ENCODE assay signal across 8 mouse cellular contexts in genomic region chr10:40683092-40683867, GRCm38 (mm10). TPM values are rescaled to one million over a fixed set of nuclear protein-coding genes. Genes with fewer than 3 reads are reported as not detected.
DNase-seq lines count a peak whose midpoint lies in the region; ATAC-seq and TF ChIP-seq lines count a peak whose summit lies in the region.

Gene Mettl24 (plus strand): TSS chr10:40683282.

- TF ChIP-seq CTCF in liver, postnatal 0 days (IDR thresholded peaks at IDR 0.05; ENCODE audit: low read depth) = peak; percentile 71

- H3K9ac ChIP-seq in liver, postnatal 0 days (replicated peaks) = peak within 1 kb of the TSS; percentile 51

- no peaks in the 10 kb centered on the region for H3K9me3 ChIP-seq in liver, postnatal 0 days (ENCODE audit: low read length)

- H3K4me1 ChIP-seq in liver, postnatal 0 days (ENCODE audit: insufficient read depth) = peaks cover 6% of the 10 kb centered on the region

- 1% methylated on average over 42 of the region's 50 CpGs for WGBS in liver, postnatal 0 days (ENCODE audit: insufficient replicate concordance)

- DNase-seq in NIH3T3 (ENCODE audit: low read depth) = peak; percentile 23
- peak; percentile 70 for DNase-seq in cerebellum, adult 8-10 months
- DNase-seq in forelimb bud, embryonic 11.5 days (ENCODE audit: low read depth, low spot score) = peak; percentile 76
- peak; percentile 35 for DNase-seq in heart, postnatal 25 days (ENCODE audit: low spot score)
- DNase-seq in kidney, postnatal 4 days = peak; percentile 90 to 94
- peak; percentile 57 for DNase-seq in liver, postnatal 0 days
- DNase-seq in ovary, postnatal 10 days (ENCODE audit: low spot score) = peak; percentile 56
- DNase-seq in urinary bladder, postnatal 36 days (ENCODE audit: low spot score in 2 of 2) = peak; percentile 55 to 80

- H3K36me3 ChIP-seq in liver, postnatal 0 days (replicated peaks; ENCODE audit: insufficient read depth, low read length) = no peaks in the 10 kb centered on the region

- peak within 1 kb of the TSS; percentile 51 for H3K4me3 ChIP-seq in liver, postnatal 0 days (ENCODE audit: low read depth, low read length)

- intact Hi-C loops in heart, postnatal 25 days (cut with DNase I) = loop anchor here (5.0 kb wide), 1 partner anchor 199 kb away; the partner anchor contains the start of genes Cdc40 and Wasf1

- ATAC-seq in liver, postnatal 0 days = 0 out of 2 replicates have a peak, but pooled peaks have one; percentile 31

- no peak within 1 kb of the TSS for H3K27ac ChIP-seq in liver, postnatal 0 days (ENCODE audit: low read depth)

- peaks cover 32% of the 10 kb centered on the region for H3K27me3 ChIP-seq in liver, postnatal 0 days (ENCODE audit: insufficient read depth, low read length)

- H3K4me2 ChIP-seq in liver, postnatal 0 days (ENCODE audit: low read depth, low read length) = peak within 1 kb of the TSS; percentile 83

- TF ChIP-seq EP300 in liver, postnatal 0 days (IDR thresholded peaks at IDR 0.05; ENCODE audit: low read depth) = no peak

RNA-seq across cellular contexts. Expression of gene Mettl24, which starts in this region (rescaled TPM):
- 1 to 10 TPM; 1.2 to 1.6 TPM for total RNA-seq in heart, postnatal 25 days (2021)
- 0.30 and 0.45 TPM in 2 replicates for polyA plus RNA-seq in liver, postnatal 0 days (2015; fragmentation: Nextera tagmentation; extraction: Ambion mirVana)

Comparison
In these comparisons a context has a peak if more than half of its experiments do, and no peak if none do; other contexts are left out.
1. Peak in DNase-seq, ATAC-seq, H3K4me3 ChIP-seq, H3K9ac ChIP-seq and H3K4me2 ChIP-seq in liver, postnatal 0 days; RNA of the gene not detected or under 1 TPM.
2. DNase-seq: peak in every context shown above with its lines; median percentile 92 in kidney, postnatal 4 days; 76 in forelimb bud, embryonic 11.5 days; 70 in cerebellum, adult 8-10 months; 68 in urinary bladder, postnatal 36 days; 57 in liver, postnatal 0 days; 56 in ovary, postnatal 10 days; 35 in heart, postnatal 25 days; 23 in NIH3T3.